Mouse (Mus musculus): ENCODE data around the gene Celsr2. TPM values are rescaled to one million over a fixed set of nuclear protein-coding genes. Genes with fewer than 3 reads are reported as not detected.
A peak's percentile ranks its signal among the peaks of the same experiment; 100 is the strongest.

Gene Celsr2
- polyA plus RNA-seq, 1 experiment from 2014 or later: 0.18 TPM

GRCm38 (mm10) chr3:108406306-108406885, 9.0 kb downstream of the Celsr2 start:
- 88% methylated on average over 24 of the region's 24 CpGs for WGBS (ENCODE audit: insufficient replicate concordance)
- Histone ChIP-seq H3K27me3 (ENCODE audit: insufficient read depth, low read length) (no peaks in the 10 kb centered on the region), H3K4me1 (ENCODE audit: insufficient read depth) (no peaks in the 10 kb centered on the region), H3K9ac (replicated peaks) (no peak overlapping the region), H3K36me3 (replicated peaks; ENCODE audit: insufficient read depth, low read length) (no peaks in the 10 kb centered on the region), H3K4me2 (ENCODE audit: low read depth, low read length) (no peak overlapping the region), H3K4me3 (ENCODE audit: low read depth, low read length) (no peak overlapping the region), H3K27ac (ENCODE audit: low read depth) (no peak overlapping the region), H3K9me3 (ENCODE audit: low read length) (no peaks in the 10 kb centered on the region)
- DNase-seq (no peak), ATAC-seq (no peak)
- TF ChIP-seq EP300 (IDR thresholded peaks at IDR 0.05; ENCODE audit: low read depth) (no peak), CTCF (IDR thresholded peaks at IDR 0.05; ENCODE audit: low read depth) (no peak)

GRCm38 (mm10) chr3:108405536-108406305, 9.6 kb downstream of the Celsr2 start:
- no peaks in the 10 kb centered on the region for H3K9me3 ChIP-seq (ENCODE audit: low read length)
- 69% methylated on average over 14 of the region's 14 CpGs for WGBS (ENCODE audit: insufficient replicate concordance)
- ATAC-seq: no peak
- H3K27ac ChIP-seq (ENCODE audit: low read depth): no peak overlapping the region
- H3K4me1 ChIP-seq (ENCODE audit: insufficient read depth): no peaks in the 10 kb centered on the region
- H3K4me2 ChIP-seq (ENCODE audit: low read depth, low read length): no peak overlapping the region
- no peak for TF ChIP-seq CTCF (IDR thresholded peaks at IDR 0.05; ENCODE audit: low read depth)
- TF ChIP-seq EP300 (IDR thresholded peaks at IDR 0.05; ENCODE audit: low read depth): no peak
- no peak overlapping the region for H3K4me3 ChIP-seq (ENCODE audit: low read depth, low read length)
- H3K27me3 ChIP-seq (ENCODE audit: insufficient read depth, low read length): no peaks in the 10 kb centered on the region
- no peaks in the 10 kb centered on the region for H3K36me3 ChIP-seq (replicated peaks; ENCODE audit: insufficient read depth, low read length)
- H3K9ac ChIP-seq (replicated peaks): no peak overlapping the region
- DNase-seq: no peak

- DNase-seq (no peak), ATAC-seq (no peak)
- H3K4me1 ChIP-seq (ENCODE audit: insufficient read depth): no peaks in the 10 kb centered on the region
- WGBS (ENCODE audit: insufficient replicate concordance): 90% methylated on average over 15 of the region's 15 CpGs
- H3K9me3 ChIP-seq (ENCODE audit: low read length): no peaks in the 10 kb centered on the region
- H3K9ac ChIP-seq (replicated peaks): no peak overlapping the region
- TF ChIP-seq EP300 (IDR thresholded peaks at IDR 0.05; ENCODE audit: low read depth): no peak
- TF ChIP-seq CTCF (IDR thresholded peaks at IDR 0.05; ENCODE audit: low read depth): no peak
- no peak overlapping the region for H3K4me2 ChIP-seq (ENCODE audit: low read depth, low read length)
- no peaks in the 10 kb centered on the region for H3K36me3 ChIP-seq (replicated peaks; ENCODE audit: insufficient read depth, low read length)
- no peak overlapping the region for H3K4me3 ChIP-seq (ENCODE audit: low read depth, low read length)
- H3K27me3 ChIP-seq (ENCODE audit: insufficient read depth, low read length): no peaks in the 10 kb centered on the region
- no peak overlapping the region for H3K27ac ChIP-seq (ENCODE audit: low read depth)
Observed at GRCm38 (mm10) chr3:108402528-108402920, 12.8 kb downstream of the Celsr2 start.

- Histone ChIP-seq H3K9ac (replicated peaks) (no peak overlapping the region), H3K9me3 (ENCODE audit: low read length) (no peaks in the 10 kb centered on the region), H3K4me2 (ENCODE audit: low read depth, low read length) (0 out of 2 replicates have a peak overlapping the region, but pooled peaks have one; percentile 2), H3K27ac (ENCODE audit: low read depth) (no peak overlapping the region), H3K4me1 (ENCODE audit: insufficient read depth) (no peaks in the 10 kb centered on the region), H3K4me3 (ENCODE audit: low read depth, low read length) (no peak overlapping the region), H3K27me3 (ENCODE audit: insufficient read depth, low read length) (no peaks in the 10 kb centered on the region), H3K36me3 (replicated peaks; ENCODE audit: insufficient read depth, low read length) (no peaks in the 10 kb centered on the region)
- ATAC-seq: peak; percentile 98
- TF ChIP-seq CTCF (IDR thresholded peaks at IDR 0.05; ENCODE audit: low read depth) (peak; percentile 98), EP300 (IDR thresholded peaks at IDR 0.05; ENCODE audit: low read depth) (no peak)
- 37% methylated on average over 22 of the region's 22 CpGs for WGBS (ENCODE audit: insufficient replicate concordance)
- DNase-seq: peak; percentile 91
Observed at GRCm38 (mm10) chr3:108401692-108402527, 13.4 kb downstream of the Celsr2 start.

- DNase-seq (no peak), ATAC-seq (no peak)
- H3K27me3 ChIP-seq (ENCODE audit: insufficient read depth, low read length): no peaks in the 10 kb centered on the region
- WGBS (ENCODE audit: insufficient replicate concordance): 60% methylated on average over 5 of the region's 5 CpGs
- H3K4me1 ChIP-seq (ENCODE audit: insufficient read depth): no peaks in the 10 kb centered on the region
- H3K27ac ChIP-seq (ENCODE audit: low read depth): no peak overlapping the region
- no peaks in the 10 kb centered on the region for H3K9me3 ChIP-seq (ENCODE audit: low read length)
- TF ChIP-seq EP300 (IDR thresholded peaks at IDR 0.05; ENCODE audit: low read depth) (no peak), CTCF (IDR thresholded peaks at IDR 0.05; ENCODE audit: low read depth) (no peak)
- no peaks in the 10 kb centered on the region for H3K36me3 ChIP-seq (replicated peaks; ENCODE audit: insufficient read depth, low read length)
- no peak overlapping the region for H3K9ac ChIP-seq (replicated peaks)
- H3K4me3 ChIP-seq (ENCODE audit: low read depth, low read length): no peak overlapping the region
- H3K4me2 ChIP-seq (ENCODE audit: low read depth, low read length): no peak overlapping the region
Observed at GRCm38 (mm10) chr3:108400442-108400841, 14.9 kb downstream of the Celsr2 start.

GRCm38 (mm10) chr3:108398281-108398680, 17.1 kb downstream of the Celsr2 start:
- H3K4me3 ChIP-seq (ENCODE audit: low read depth, low read length): no peak overlapping the region
- H3K9ac ChIP-seq (replicated peaks): no peak overlapping the region
- ATAC-seq (no peak), DNase-seq (no peak)
- H3K9me3 ChIP-seq (ENCODE audit: low read length): no peaks in the 10 kb centered on the region
- TF ChIP-seq EP300 (IDR thresholded peaks at IDR 0.05; ENCODE audit: low read depth) (no peak), CTCF (IDR thresholded peaks at IDR 0.05; ENCODE audit: low read depth) (no peak)
- H3K4me2 ChIP-seq (ENCODE audit: low read depth, low read length): no peak overlapping the region
- H3K27me3 ChIP-seq (ENCODE audit: insufficient read depth, low read length): no peaks in the 10 kb centered on the region
- H3K27ac ChIP-seq (ENCODE audit: low read depth): no peak overlapping the region
- H3K4me1 ChIP-seq (ENCODE audit: insufficient read depth): no peaks in the 10 kb centered on the region
- H3K36me3 ChIP-seq (replicated peaks; ENCODE audit: insufficient read depth, low read length): no peaks in the 10 kb centered on the region
- WGBS (ENCODE audit: insufficient replicate concordance): 76% methylated on average over 9 of the region's 9 CpGs

Measured in liver, postnatal 0 days (tissue).